Comparison of ENCODE assay signal across 9 mouse cellular contexts in genomic region chr4:101646857-101647195, GRCm38 (mm10). TPM values are rescaled to one million over a fixed set of nuclear protein-coding genes. Genes with fewer than 3 reads are reported as not detected.
DNase-seq lines count a peak whose midpoint lies in the region; ATAC-seq and TF ChIP-seq lines count a peak whose summit lies in the region.
"Had no signal": no experiment of that assay in that cellular context is flagged by ENCODE, and none has a peak within 500 bp of the region (broad histone marks: within the 10 kb centered on the region; RNA-seq: fewer than 3 reads in every experiment).

No protein-coding gene starts in this region.

- TF ChIP-seq EP300 in heart, postnatal 0 days (IDR thresholded peaks at IDR 0.05; ENCODE audit: low read depth), result no peak

- no peak for DNase-seq in heart, postnatal 0 days (ENCODE audit: low spot score)
- DNase-seq in heart, adult 9 months (ENCODE audit: low spot score in 2 of 2), result no peak
- DNase-seq in hindbrain, embryonic 14.5 days (ENCODE audit: low spot score), result no peak
- DNase-seq in frontal cortex, adult 2 months (ENCODE audit: extremely low spot score in 1 of 2, low spot score in 1 of 2), result no peak
- no peak for DNase-seq in layer of hippocampus, adult 11-12 months (ENCODE audit: low spot score)
- DNase-seq in layer of hippocampus, adult 9-10 months (ENCODE audit: low spot score), result no peak

- under 1% methylated on average over 8 of the region's 8 CpGs for WGBS in heart, postnatal 0 days
- WGBS in bone marrow, adult 2 months, result 2% methylated on average over 8 of the region's 8 CpGs
- 1% methylated on average over 8 of the region's 8 CpGs for WGBS in hindbrain, embryonic 14.5 days
- WGBS in midbrain, embryonic 12.5 days, result 1% methylated on average over 8 of the region's 8 CpGs

- TF ChIP-seq POLR2A in bone marrow, adult 2 months (IDR thresholded peaks at IDR 0.05; ENCODE audit: borderline replicate concordance, control insufficient read depth, low read depth, low read length), result no peak

- TF ChIP-seq CTCF in heart, postnatal 0 days (IDR thresholded peaks at IDR 0.05; ENCODE audit: low read depth), result no peak
- no peak for TF ChIP-seq CTCF in bone marrow, adult 2 months (IDR thresholded peaks at IDR 0.05; ENCODE audit: control insufficient read depth, insufficient read depth, low read length)

- H3K4me3 ChIP-seq in heart, postnatal 0 days (ENCODE audit: low read depth, low read length), result peak overlapping the region; percentile 80
- H3K4me3 ChIP-seq in bone marrow, adult 2 months (replicated peaks; ENCODE audit: control insufficient read depth, low read depth, low read length), result peak overlapping the region; percentile 95
- H3K4me3 ChIP-seq in hindbrain, embryonic 14.5 days (replicated peaks; ENCODE audit: low read length), result peak overlapping the region; percentile 84
- peak overlapping the region; percentile 64 for H3K4me3 ChIP-seq in midbrain, embryonic 12.5 days

- peaks cover 14% of the 10 kb centered on the region; the same call in 1 of the 2 replicates for H3K4me1 ChIP-seq in heart, postnatal 0 days (ENCODE audit: control insufficient read depth, insufficient read depth)
- peaks cover 7% of the 10 kb centered on the region for H3K4me1 ChIP-seq in bone marrow, adult 2 months (ENCODE audit: control insufficient read depth, insufficient read depth, low read length)
- peaks cover 12% of the 10 kb centered on the region for H3K4me1 ChIP-seq in hindbrain, embryonic 14.5 days (replicated peaks; ENCODE audit: control insufficient read depth, insufficient read depth, low read length)
- peaks cover 11% of the 10 kb centered on the region; the same call in 1 of the 2 replicates for H3K4me1 ChIP-seq in midbrain, embryonic 12.5 days

- peak overlapping the region; percentile 94 for H3K27ac ChIP-seq in heart, postnatal 0 days (ENCODE audit: low read depth)
- peak overlapping the region; percentile 86 for H3K27ac ChIP-seq in bone marrow, adult 2 months (ENCODE audit: control insufficient read depth, insufficient read depth, low read depth, low read length, poor library complexity)
- 0 out of 2 replicates have a peak overlapping the region, but pooled peaks have one; percentile 56 for H3K27ac ChIP-seq in hindbrain, embryonic 14.5 days
- peak overlapping the region; percentile 89 for H3K27ac ChIP-seq in midbrain, embryonic 12.5 days (replicated peaks)

- no peaks in the 10 kb centered on the region for H3K36me3 ChIP-seq in heart, postnatal 0 days (replicated peaks; ENCODE audit: control insufficient read depth, insufficient read depth, low read length)
- H3K36me3 ChIP-seq in hindbrain, embryonic 14.5 days (replicated peaks; ENCODE audit: control insufficient read depth, insufficient read depth), result peaks cover 6% of the 10 kb centered on the region; the same call in 1 of the 2 replicates
- H3K36me3 ChIP-seq in midbrain, embryonic 12.5 days, result no peaks in the 10 kb centered on the region

- H3K9ac ChIP-seq in heart, postnatal 0 days (replicated peaks; ENCODE audit: low read depth, low read length), result peak overlapping the region; percentile 66
- peak overlapping the region; percentile 6 for H3K9ac ChIP-seq in hindbrain, embryonic 14.5 days
- H3K9ac ChIP-seq in midbrain, embryonic 12.5 days (replicated peaks), result peak overlapping the region; percentile 59

- no peaks in the 10 kb centered on the region for H3K27me3 ChIP-seq in heart, postnatal 0 days (ENCODE audit: control insufficient read depth, insufficient read depth, low read length)
- no peaks in the 10 kb centered on the region for H3K27me3 ChIP-seq in hindbrain, embryonic 14.5 days (ENCODE audit: control insufficient read depth, insufficient read depth, low read length)
- no peaks in the 10 kb centered on the region for H3K27me3 ChIP-seq in midbrain, embryonic 12.5 days
- H3K27me3 ChIP-seq: Patski had no signal

- ATAC-seq in heart, postnatal 0 days (ENCODE audit: insufficient read depth, low read depth), result no peak
- ATAC-seq in hindbrain, embryonic 14.5 days (ENCODE audit: low FRiP score), result no peak
- no peak; the same call in 1 of the 2 replicates for ATAC-seq in midbrain, embryonic 12.5 days (ENCODE audit: low FRiP score, low read depth)

- peak overlapping the region; percentile 81 for H3K4me2 ChIP-seq in heart, postnatal 0 days (ENCODE audit: low read depth, low read length)
- peak overlapping the region; percentile 54 for H3K4me2 ChIP-seq in hindbrain, embryonic 14.5 days (replicated peaks)
- peak overlapping the region; percentile 64 for H3K4me2 ChIP-seq in midbrain, embryonic 12.5 days (replicated peaks)

- no peaks in the 10 kb centered on the region for H3K9me3 ChIP-seq in heart, postnatal 0 days (replicated peaks; ENCODE audit: control insufficient read depth, low read length)
- H3K9me3 ChIP-seq in hindbrain, embryonic 14.5 days (ENCODE audit: control insufficient read depth, low read length), result no peaks in the 10 kb centered on the region
- H3K9me3 ChIP-seq in midbrain, embryonic 12.5 days, result no peaks in the 10 kb centered on the region

RNA-seq across cellular contexts. Expression of gene Leprot, which starts 0.7 kb away (rescaled TPM):
- 68.0 and 69.6 TPM in 2 replicates for total RNA-seq in heart, postnatal 0 days (2014; rRNA removed; ENCODE audit: low replicate concordance)
- 67.3 and 70.3 TPM in 2 replicates for polyA plus RNA-seq in heart, postnatal 0 days (2015; fragmentation: Nextera tagmentation; extraction: Ambion mirVana)
- polyA plus RNA-seq in bone marrow, adult 2 months (2011; ENCODE audit: insufficient read depth, insufficient read length, low replicate concordance, missing spikeins), result 18.7 and 30.9 TPM in 2 replicates
- 84.7 and 90.7 TPM in 2 replicates for polyA plus RNA-seq in hindbrain, embryonic 14.5 days (2014; fragmentation: Nextera tagmentation; extraction: Ambion mirVana)
- polyA plus RNA-seq in midbrain, embryonic 12.5 days (2016; fragmentation: Nextera tagmentation; extraction: Ambion mirVana), result 69.9 and 72.2 TPM in 2 replicates
- polyA plus RNA-seq in frontal cortex, adult 2 months (2012; rRNA removed), result 38.8 and 39.0 TPM in 2 replicates

Comparison
In these comparisons a context has a peak if more than half of its experiments do, and no peak if none do; other contexts are left out.
1. H3K9ac ChIP-seq: peak in every context shown above with its lines; median percentile 66 in heart, postnatal 0 days; 59 in midbrain, embryonic 12.5 days; 6 in hindbrain, embryonic 14.5 days.